Mouse (Mus musculus): ENCODE results near the gene Crb3. TPM values are rescaled to one million over a fixed set of nuclear protein-coding genes. Genes with fewer than 3 reads are reported as not detected.
A peak's percentile ranks its signal among the peaks of the same experiment; 100 is the strongest.
"Not testable (repeated sequence)": the region's sequence is repeated elsewhere in the genome, so short reads cannot be mapped to it uniquely, and the experiment has no call there.

Gene Crb3
- polyA plus RNA-seq, 1 experiment = 2.4 TPM

GRCm38 (mm10) chr17:57030931-57031660 lies 27.8 kb upstream of the Crb3 start, which contains the start of gene Khsrp:
Khsrp (minus strand) TSS chr17:57031522.
- H3K27ac ChIP-seq (ENCODE audit: control insufficient read depth, insufficient read depth, low read depth, low read length, poor library complexity) = peak within 1 kb of the TSS; percentile 89
- 3% methylated on average over 97 of the region's 99 CpGs for WGBS
- TF ChIP-seq CTCF (IDR thresholded peaks at IDR 0.05; ENCODE audit: control insufficient read depth, insufficient read depth, low read length) (no peak), POLR2A (IDR thresholded peaks at IDR 0.05; ENCODE audit: borderline replicate concordance, control insufficient read depth, low read depth, low read length) (peak; percentile 47; the same call in 1 of the 2 replicates)
- peak within 1 kb of the TSS; percentile 81 for H3K4me3 ChIP-seq (replicated peaks; ENCODE audit: control insufficient read depth, low read depth, low read length)
- H3K4me1 ChIP-seq (ENCODE audit: control insufficient read depth, insufficient read depth, low read length) = peaks cover 1% of the 10 kb centered on the region; the same call in 1 of the 2 replicates

GRCm38 (mm10) chr17:57031661-57032420 lies 27.1 kb upstream of the Crb3 start:
- Histone ChIP-seq H3K4me3 (replicated peaks; ENCODE audit: control insufficient read depth, low read depth, low read length) (peak overlapping the region; percentile 56), H3K27ac (ENCODE audit: control insufficient read depth, insufficient read depth, low read depth, low read length, poor library complexity) (peak overlapping the region; percentile 79), H3K4me1 (ENCODE audit: control insufficient read depth, insufficient read depth, low read length) (peaks cover 1% of the 10 kb centered on the region; the same call in 1 of the 2 replicates)
- TF ChIP-seq POLR2A (IDR thresholded peaks at IDR 0.05; ENCODE audit: borderline replicate concordance, control insufficient read depth, low read depth, low read length) (peak; percentile 96), CTCF (IDR thresholded peaks at IDR 0.05; ENCODE audit: control insufficient read depth, insufficient read depth, low read length) (no peak)
- WGBS = under 1% methylated on average over 38 of the region's 38 CpGs

- TF ChIP-seq POLR2A (IDR thresholded peaks at IDR 0.05; ENCODE audit: borderline replicate concordance, control insufficient read depth, low read depth, low read length) (no peak), CTCF (IDR thresholded peaks at IDR 0.05; ENCODE audit: control insufficient read depth, insufficient read depth, low read length) (no peak)
- Histone ChIP-seq H3K4me3 (replicated peaks; ENCODE audit: control insufficient read depth, low read depth, low read length) (no peak overlapping the region), H3K4me1 (ENCODE audit: control insufficient read depth, insufficient read depth, low read length) (peaks cover 1% of the 10 kb centered on the region; the same call in 1 of the 2 replicates), H3K27ac (ENCODE audit: control insufficient read depth, insufficient read depth, low read depth, low read length, poor library complexity) (no peak overlapping the region)
- WGBS = 82% methylated on average over 4 of the region's 4 CpGs
These were observed 26.1 kb upstream of the Crb3 start for GRCm38 (mm10) chr17:57032854-57033253.

GRCm38 (mm10) chr17:57038978-57039377 lies 19.9 kb upstream of the Crb3 start:
- TF ChIP-seq POLR2A (IDR thresholded peaks at IDR 0.05; ENCODE audit: borderline replicate concordance, control insufficient read depth, low read depth, low read length) (no peak), CTCF (IDR thresholded peaks at IDR 0.05; ENCODE audit: control insufficient read depth, insufficient read depth, low read length) (peak; percentile 33; the same call in 1 of the 2 replicates)
- no peak overlapping the region for H3K27ac ChIP-seq (ENCODE audit: control insufficient read depth, insufficient read depth, low read depth, low read length, poor library complexity)
- no peaks in the 10 kb centered on the region; the same call in 1 of the 2 replicates for H3K4me1 ChIP-seq (ENCODE audit: control insufficient read depth, insufficient read depth, low read length)
- 48% methylated on average over 8 of the region's 8 CpGs for WGBS
- no peak overlapping the region for H3K4me3 ChIP-seq (replicated peaks; ENCODE audit: control insufficient read depth, low read depth, low read length)

- no peaks in the 10 kb centered on the region; the same call in 1 of the 2 replicates for H3K4me1 ChIP-seq (ENCODE audit: control insufficient read depth, insufficient read depth, low read length)
- no peak within 1 kb of the TSS for H3K4me3 ChIP-seq (replicated peaks; ENCODE audit: control insufficient read depth, low read depth, low read length)
- no peak within 1 kb of the TSS for H3K27ac ChIP-seq (ENCODE audit: control insufficient read depth, insufficient read depth, low read depth, low read length, poor library complexity)
- TF ChIP-seq CTCF (IDR thresholded peaks at IDR 0.05; ENCODE audit: control insufficient read depth, insufficient read depth, low read length) (no peak), POLR2A (IDR thresholded peaks at IDR 0.05; ENCODE audit: borderline replicate concordance, control insufficient read depth, low read depth, low read length) (no peak)
- 80% methylated on average over 8 of the region's 8 CpGs for WGBS
These were observed 17.4 kb upstream of the Crb3 start, which contains the start of gene Slc25a41 for GRCm38 (mm10) chr17:57041554-57041953. Slc25a41 (minus strand) TSS chr17:57041654.

GRCm38 (mm10) chr17:57047406-57047805 lies 11.5 kb upstream of the Crb3 start:
- no peaks in the 10 kb centered on the region for H3K4me1 ChIP-seq (ENCODE audit: control insufficient read depth, insufficient read depth, low read length)
- no peak for TF ChIP-seq CTCF (IDR thresholded peaks at IDR 0.05; ENCODE audit: control insufficient read depth, insufficient read depth, low read length)
- no peak for TF ChIP-seq POLR2A (IDR thresholded peaks at IDR 0.05; ENCODE audit: borderline replicate concordance, control insufficient read depth, low read depth, low read length)
- 80% methylated on average over 5 of the region's 5 CpGs for WGBS
- H3K27ac ChIP-seq (ENCODE audit: control insufficient read depth, insufficient read depth, low read depth, low read length, poor library complexity) = no peak overlapping the region
- H3K4me3 ChIP-seq (replicated peaks; ENCODE audit: control insufficient read depth, low read depth, low read length) = no peak overlapping the region

GRCm38 (mm10) chr17:57048816-57049215 lies 10.1 kb upstream of the Crb3 start:
- Histone ChIP-seq H3K4me3 (replicated peaks; ENCODE audit: control insufficient read depth, low read depth, low read length) (no peak overlapping the region), H3K4me1 (ENCODE audit: control insufficient read depth, insufficient read depth, low read length) (no peaks in the 10 kb centered on the region), H3K27ac (ENCODE audit: control insufficient read depth, insufficient read depth, low read depth, low read length, poor library complexity) (no peak overlapping the region)
- 56% methylated on average over 3 of the region's 3 CpGs for WGBS
- TF ChIP-seq POLR2A (IDR thresholded peaks at IDR 0.05; ENCODE audit: borderline replicate concordance, control insufficient read depth, low read depth, low read length) (no peak), CTCF (IDR thresholded peaks at IDR 0.05; ENCODE audit: control insufficient read depth, insufficient read depth, low read length) (no peak)

- not testable (repeated sequence) for H3K4me3 ChIP-seq (replicated peaks; ENCODE audit: control insufficient read depth, low read depth, low read length); H3K4me1 ChIP-seq (ENCODE audit: control insufficient read depth, insufficient read depth, low read length); H3K27ac ChIP-seq (ENCODE audit: control insufficient read depth, insufficient read depth, low read depth, low read length, poor library complexity)
- WGBS = 71% methylated on average over 4 of the region's 4 CpGs
- TF ChIP-seq CTCF (IDR thresholded peaks at IDR 0.05; ENCODE audit: control insufficient read depth, insufficient read depth, low read length) = peak; percentile 13; the same call in 1 of the 2 replicates
These were observed 7.2 kb upstream of the Crb3 start for GRCm38 (mm10) chr17:57051679-57052078.
